Mouse (Mus musculus) cerebellum, postnatal 10 days (tissue): ENCODE measurements around the gene Tmem186.

Experiments used
- DNase-seq, 2 experiments: peaks; one replicate each; pipeline ENCODE4 v3.0.0; 2021; ENCODE audit warnings: mixed read lengths in 2 of 2

Gene Tmem186

DNA sequence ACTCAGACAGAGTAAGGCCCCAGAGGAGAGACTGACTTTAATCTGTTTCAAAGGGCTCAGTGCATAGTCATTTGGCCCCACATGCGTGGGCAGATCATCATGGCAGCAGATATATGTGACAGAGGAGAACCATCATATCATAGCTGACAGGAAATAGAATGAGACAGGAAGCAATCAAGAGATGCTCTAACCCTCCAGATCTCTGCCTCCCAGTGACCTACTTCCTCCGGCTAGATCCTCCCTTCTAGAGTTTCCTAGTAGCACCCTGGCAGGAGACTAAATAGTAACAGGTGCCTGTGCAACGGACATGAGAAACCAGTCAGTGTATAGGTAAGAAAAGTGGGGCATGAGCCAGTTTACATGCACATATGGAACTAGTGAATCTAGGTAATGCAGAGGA, 27.1 kb downstream of the Tmem186 start:
- DNase-seq: no peak

- DNase-seq: no peak
Observed at GRCm38 (mm10) chr16:8603789-8604188, 33.7 kb downstream of the Tmem186 start.

- peak in 1 of 2 experiments; percentile 33 for DNase-seq
Observed at GRCm38 (mm10) chr16:8597516-8597915, 40.0 kb downstream of the Tmem186 start.

GRCm38 (mm10) chr16:8596336-8596735, 41.2 kb downstream of the Tmem186 start:
- no peak for DNase-seq

- DNase-seq: no peak
Observed at GRCm38 (mm10) chr16:8595411-8595810, 42.1 kb downstream of the Tmem186 start.

- no peak for DNase-seq
Observed at GRCm38 (mm10) chr16:8585056-8585455, 52.5 kb downstream of the Tmem186 start.

DNA sequence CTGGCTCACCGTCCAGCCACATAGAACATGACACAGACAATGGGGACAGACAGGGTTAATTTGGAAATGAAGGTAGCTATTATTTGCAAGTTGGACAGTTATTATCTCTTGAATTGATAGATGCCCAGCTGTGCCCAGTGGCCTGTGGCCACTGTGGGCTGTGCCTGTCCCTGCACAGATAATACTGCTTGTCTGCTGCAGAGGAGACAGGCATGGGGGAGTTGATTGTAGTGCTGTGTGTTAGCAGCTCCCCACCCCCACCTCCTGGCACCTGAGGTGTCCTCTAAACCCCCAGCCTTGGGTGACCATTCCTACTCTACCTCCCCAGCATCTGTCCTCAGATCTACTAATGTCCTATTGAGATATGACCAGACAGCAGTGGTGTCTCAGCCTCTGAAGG, 53.3 kb downstream of the Tmem186 start:
- no peak for DNase-seq
